Mouse (Mus musculus) G1E (cell line): Measurements from ENCODE around the gene Cnfn.

Experiments used
- CTCF ChIP-seq: IDR thresholded peaks from 2 replicates; pipeline ENCODE4 v1.5.1; 2012; ENCODE audit warnings: low read depth, low read length, inconsistent platforms, mixed read lengths
- GATA1 ChIP-seq: IDR thresholded peaks from 2 replicates; pipeline ENCODE4 v1.6.1; 2012; ENCODE audit warnings: borderline replicate concordance, low read length, inconsistent platforms, mixed read lengths
- GATA2 ChIP-seq: IDR thresholded peaks from 2 replicates; pipeline ENCODE4 v1.6.1; 2012; ENCODE audit warnings: low read depth, low read length, inconsistent platforms, borderline replicate concordance
- POLR2AphosphoS5 ChIP-seq: IDR thresholded peaks from 2 replicates; pipeline ENCODE4 v1.6.1; 2012; ENCODE audit warnings: low read depth, low read length, inconsistent platforms; ENCODE audit not compliant: insufficient replicate concordance
- TAL1 ChIP-seq: conservative IDR thresholded peaks from 2 replicates; pipeline ENCODE4 v1.6.1; 2012; ENCODE audit warnings: low read depth, low read length, inconsistent platforms, mixed read lengths

- TF ChIP-seq CTCF (peak; percentile 84), GATA1 (no peak), POLR2AphosphoS5 (no peak), TAL1 (no peak), GATA2 (no peak)
Observed at GRCm38 (mm10) chr7:25333596-25334307, 35.8 kb downstream of the Cnfn start.
